Mouse (Mus musculus): ENCODE results near the gene Pou3f3. TPM values are rescaled to one million over a fixed set of nuclear protein-coding genes. Genes with fewer than 3 reads are reported as not detected.
A peak's percentile ranks its signal among the peaks of the same experiment; 100 is the strongest.

Gene Pou3f3
- under 1 TPM; 0.12 to 0.16 TPM for total RNA-seq (2021)
- long read RNA-seq, experiment 1, result 0 reads
- long read RNA-seq, experiment 2, full-length matches to known transcripts, result 1 of 1 reads
- long read RNA-seq, experiment 2, partial matches to known transcripts, result 0 of 1 reads
- long read RNA-seq, experiment 2, other reads (novel, unspliced or antisense), result 0 of 1 reads

DNA sequence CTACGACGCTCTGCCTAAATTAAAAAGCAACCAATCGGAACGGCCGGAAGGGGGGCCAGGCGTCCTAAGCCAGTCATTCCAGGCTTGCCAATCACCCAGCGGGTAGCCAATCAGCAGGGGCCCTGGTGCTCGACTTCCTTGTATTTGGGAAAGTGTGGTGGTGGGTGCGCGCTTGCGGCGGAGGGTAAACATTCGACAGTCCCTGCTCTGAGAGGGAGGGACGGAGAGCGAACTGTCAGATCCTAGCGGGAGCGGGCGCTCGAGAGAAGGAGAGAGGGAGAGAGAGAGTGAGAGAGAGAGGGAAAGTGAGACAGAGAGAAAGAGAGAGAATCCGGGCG, at the start of gene Pou3f3:
TSS of gene Pou3f3 (plus strand) at position 191 of the 338 bp plus-strand sequence.
- peak; percentile 30 for DNase-seq

DNA sequence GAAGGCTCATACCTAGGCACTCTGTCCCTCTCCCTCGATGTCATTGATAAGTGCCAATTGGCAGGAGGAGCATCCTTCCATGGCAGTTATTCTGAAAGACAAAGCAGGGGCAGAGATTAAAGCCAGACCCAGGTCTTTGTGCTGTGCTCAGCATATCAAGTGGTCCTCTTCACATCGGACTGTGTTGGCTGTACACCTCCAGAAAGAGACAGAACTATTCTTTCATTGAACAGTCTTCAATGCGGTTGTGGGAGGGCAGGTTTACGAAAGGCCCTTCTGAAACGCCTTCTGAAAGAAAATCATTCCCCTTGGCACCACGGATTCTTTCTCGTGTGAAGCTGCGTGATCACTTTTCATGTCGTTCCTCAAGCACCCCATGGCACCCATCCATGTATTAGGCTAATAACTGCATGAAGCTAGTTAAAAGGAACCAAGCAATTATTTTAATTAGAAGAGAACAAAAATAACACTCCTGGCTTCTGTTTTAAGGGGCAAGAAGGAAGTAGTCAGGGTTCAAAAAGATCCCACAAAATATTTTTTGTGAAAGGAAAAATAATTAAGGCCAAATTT, 47.1 kb upstream of the Pou3f3 start:
- DNase-seq, result no peak

- no peak for DNase-seq
Observed at GRCm38 (mm10) chr1:42651461-42651860, 44.1 kb upstream of the Pou3f3 start.

- DNase-seq, result no peak
Observed at GRCm38 (mm10) chr1:42667546-42667945, 28.0 kb upstream of the Pou3f3 start.

DNA sequence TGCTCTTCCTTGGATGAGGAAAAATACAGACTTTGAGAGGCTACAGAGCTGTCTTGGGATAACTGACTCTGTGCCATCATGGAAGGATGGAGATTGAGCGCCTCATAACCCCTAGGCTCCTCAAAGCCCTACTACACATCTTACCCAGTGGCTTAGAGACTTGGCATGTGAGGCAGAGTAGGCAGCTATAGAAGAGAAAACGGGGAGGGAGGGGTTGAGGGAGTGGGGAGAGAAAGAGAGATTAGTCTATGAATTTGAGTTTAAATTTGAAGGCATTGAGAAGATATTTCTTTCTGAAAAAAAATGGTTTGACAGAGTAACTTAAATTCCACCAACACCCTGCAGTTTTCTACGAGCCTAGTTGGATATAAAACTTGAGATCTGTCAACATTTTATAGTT, 14.9 kb upstream of the Pou3f3 start:
- DNase-seq, result no peak

GRCm38 (mm10) chr1:42681762-42682161, 13.8 kb upstream of the Pou3f3 start:
- no peak for DNase-seq

GRCm38 (mm10) chr1:42683861-42684260, 11.7 kb upstream of the Pou3f3 start:
- no peak for DNase-seq

DNA sequence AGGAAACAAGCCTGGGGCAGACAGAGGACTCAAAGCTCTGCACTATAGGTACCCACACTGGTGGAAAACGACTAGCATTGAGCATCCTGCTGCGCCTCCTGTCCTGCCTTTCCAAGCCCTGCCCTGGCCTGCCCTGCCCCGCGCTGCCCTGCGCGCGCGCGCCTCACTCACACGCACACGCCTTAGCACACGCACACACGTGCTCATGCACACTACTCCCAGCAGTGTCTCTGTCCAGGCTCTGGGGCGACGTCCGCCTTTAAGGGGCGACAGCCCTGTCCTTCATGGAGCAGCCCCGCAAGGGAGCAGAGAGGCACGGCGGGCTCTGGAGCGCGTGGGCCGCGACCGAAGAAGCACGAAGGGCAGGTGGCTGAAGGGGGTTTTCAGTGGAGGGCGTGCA, 11.2 kb upstream of the Pou3f3 start:
- DNase-seq, result no peak

DNA sequence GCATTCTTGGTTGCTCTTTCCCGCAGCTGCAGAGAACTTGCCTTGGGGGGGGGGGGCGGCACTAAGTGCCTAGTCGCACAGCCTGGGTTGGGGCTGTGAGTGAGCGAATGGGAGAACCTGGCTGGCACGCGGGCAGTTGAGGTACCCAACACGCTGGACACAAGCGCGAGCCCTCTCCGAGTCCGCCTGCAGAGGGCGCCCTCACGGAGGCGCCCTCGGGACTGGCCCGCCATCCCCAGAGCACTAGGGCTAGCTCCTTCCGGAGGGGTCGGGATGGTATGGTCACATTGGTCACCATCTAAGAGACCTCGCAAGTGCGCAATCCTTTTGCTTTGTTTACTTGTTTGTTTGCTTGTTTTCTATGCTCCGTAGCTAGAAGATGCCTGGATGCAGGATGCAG, 10.8 kb upstream of the Pou3f3 start:
- no peak for DNase-seq

DNA sequence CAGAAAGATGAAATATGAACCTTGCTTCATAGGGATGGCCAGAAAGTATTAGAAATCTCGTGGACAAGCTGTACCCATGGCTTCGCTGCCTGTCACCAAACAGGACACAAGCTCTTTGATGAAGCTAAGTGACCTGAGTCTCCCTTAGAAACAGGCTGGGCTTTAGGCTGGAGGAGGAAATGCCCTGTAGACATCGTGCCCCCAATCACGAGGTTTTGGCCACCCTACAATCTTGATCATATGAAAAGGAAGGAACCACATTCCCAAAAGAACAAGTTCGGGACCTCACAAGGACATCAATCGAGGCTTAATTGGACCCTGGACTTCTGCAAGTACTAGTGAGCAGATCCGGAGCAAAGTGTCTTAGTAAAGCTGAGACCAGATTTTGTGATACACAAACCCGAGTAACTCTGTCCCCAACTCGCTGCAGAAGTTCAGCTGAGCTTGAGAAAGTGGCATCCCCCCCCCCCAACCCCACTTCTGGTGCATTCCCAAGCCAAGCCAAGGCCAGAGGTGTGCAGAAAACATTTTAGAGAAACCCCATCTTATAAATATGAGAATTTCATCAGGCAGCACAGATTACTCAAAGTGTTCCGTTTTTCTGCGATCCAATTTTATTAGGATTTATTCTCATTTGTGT, 10.1 kb upstream of the Pou3f3 start:
- DNase-seq, result no peak

- no peak for DNase-seq
Observed at GRCm38 (mm10) chr1:42686194-42687131, 9.1 kb upstream of the Pou3f3 start.

- no peak for DNase-seq
Observed at GRCm38 (mm10) chr1:42687271-42687670, 8.3 kb upstream of the Pou3f3 start.

GRCm38 (mm10) chr1:42687756-42688540, 7.6 kb upstream of the Pou3f3 start:
- DNase-seq, result no peak

DNA sequence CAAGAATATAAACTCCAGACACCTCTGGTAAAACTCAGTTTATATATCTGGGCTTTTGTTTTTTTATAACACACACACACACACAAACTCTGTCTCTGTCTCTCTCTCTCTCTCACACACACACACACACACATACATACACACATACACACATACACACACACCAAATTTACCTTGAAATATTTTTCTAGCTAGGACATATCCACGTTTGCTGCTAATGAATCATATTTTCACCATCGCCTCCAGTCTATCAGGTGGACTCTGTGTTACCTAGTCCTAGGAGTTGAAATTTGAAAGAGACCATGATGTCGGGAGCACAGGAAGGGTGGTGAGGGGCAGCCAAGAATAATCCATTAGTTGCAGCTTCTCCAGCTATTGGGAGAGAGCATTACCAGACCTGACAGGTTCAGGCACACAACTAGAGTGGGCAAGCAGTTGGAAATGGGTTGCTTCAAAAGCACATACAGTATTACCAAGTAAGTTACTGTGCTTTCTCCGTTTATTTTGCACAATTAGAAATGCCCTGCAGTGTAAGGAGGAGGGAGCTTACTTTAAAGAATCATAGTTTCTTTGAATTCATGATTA, 6.9 kb upstream of the Pou3f3 start:
- DNase-seq, result no peak

DNA sequence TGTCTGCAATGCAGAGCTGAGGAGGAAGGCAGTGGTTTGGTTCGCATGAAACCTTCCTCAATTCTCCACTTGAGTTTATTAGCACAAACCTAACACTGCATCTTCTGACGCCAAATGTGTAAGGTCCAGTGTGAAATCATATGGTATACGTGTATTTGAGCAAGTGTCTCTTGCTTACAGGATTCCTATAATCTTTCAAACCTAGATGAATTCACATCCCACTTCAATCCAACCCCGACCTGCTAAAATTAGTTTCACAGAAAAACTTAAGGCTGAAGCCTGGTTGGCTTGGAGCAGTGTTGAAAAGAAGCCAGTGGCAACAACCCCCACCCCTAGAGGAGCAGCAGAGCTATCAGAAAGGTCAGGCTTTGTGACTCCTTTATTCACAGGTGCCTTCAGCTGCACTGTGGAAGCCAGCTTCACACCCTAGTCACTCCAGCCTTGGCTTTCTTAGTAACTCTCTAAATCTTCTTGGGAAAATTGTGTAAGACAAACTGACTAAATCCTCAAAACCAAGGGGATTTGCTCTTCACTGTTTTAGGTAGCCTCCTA, 5.5 kb upstream of the Pou3f3 start:
- DNase-seq, result no peak

DNA sequence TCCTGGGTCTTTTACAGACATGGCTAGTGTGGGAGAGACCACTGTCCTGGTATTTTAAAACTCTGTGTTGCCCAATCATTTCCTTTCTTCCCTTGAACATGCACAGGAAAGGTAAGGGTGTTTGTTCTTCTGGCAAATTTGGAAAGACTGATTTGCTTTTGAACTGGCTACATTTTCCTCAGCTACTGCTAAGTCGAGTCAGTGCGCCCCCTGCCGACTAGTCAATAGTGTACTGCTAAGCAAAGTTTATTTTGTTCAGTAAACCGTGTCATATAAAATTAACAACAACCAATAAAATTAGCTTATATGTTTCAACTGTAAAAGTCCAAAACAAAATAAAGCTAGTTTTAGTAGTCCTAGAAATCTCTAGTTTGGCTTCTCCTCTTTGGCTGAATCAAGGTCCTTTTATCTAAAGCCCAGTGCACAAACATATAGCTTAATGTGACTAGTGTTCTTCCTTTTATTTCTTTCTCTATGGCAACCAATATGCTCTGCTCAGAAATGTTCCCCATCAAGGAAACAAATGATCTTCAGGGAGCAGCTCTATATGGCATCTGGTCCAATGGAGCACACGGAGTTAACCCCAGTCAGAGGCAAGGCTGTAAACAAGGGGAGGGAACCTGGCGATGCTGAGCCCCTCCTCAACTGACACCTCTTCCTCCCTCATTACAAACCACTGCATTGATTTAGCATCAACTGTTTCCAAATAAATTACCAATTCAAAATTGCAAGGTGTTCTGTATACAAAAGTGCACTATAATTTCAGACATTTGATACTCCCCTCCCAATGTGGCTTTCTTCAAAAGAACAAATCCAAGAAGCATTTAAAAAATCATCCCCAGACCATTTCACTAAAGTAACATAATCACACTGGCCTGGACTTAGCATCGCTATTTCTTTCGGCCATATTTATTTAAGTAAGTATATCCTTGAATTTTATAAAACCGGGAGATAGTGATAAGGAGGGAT, 4.1 kb upstream of the Pou3f3 start:
- DNase-seq, result peak; percentile 83

DNA sequence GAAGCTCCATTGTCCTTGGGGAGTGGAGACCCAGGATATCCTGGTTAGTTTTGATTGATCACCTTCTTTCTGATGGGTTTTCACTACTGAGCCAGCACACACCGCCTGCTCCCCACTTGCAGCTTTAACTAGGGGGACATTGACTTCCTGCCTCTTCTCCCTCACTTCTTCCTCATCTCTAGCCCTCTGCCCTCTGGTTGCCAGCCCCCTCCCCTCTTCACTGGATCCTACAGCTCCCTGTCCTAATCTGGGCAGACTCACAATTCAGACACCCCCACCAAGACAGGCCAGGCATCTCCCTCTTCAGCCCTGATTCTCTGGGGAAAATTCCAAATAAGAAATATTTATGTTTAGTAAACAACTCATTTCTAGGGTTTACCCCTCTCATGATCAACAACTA, 3.3 kb upstream of the Pou3f3 start:
- DNase-seq, result no peak

- no peak for DNase-seq
Observed at GRCm38 (mm10) chr1:42693101-42693715, 2.4 kb upstream of the Pou3f3 start.

DNA sequence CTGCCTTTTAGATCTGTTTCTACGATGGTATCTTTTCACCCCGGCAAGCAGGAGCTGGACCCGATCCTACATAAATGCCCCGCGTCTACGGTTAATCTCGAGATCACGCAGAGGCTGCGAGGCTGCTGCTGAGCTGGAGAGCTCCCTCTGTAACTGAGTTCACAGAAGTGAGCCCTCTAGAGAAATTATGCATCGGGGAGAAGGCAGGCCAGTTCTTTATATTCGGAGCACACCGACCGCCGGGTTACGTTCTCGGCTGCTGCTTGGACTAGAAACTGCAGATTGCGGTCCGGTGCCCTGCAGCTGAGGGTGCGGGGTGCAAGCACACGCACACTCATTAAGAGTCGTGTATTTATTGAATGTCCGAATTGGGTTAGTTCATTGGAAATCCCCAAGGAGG, 1.7 kb upstream of the Pou3f3 start:
- DNase-seq, result no peak

- no peak for DNase-seq
Observed at GRCm38 (mm10) chr1:42694290-42694664, 1.3 kb upstream of the Pou3f3 start.
